Mouse (Mus musculus) limb, embryonic 14.5 days (tissue): Measurements from ENCODE around the gene Tmcc3. TPM values are rescaled to one million over a fixed set of nuclear protein-coding genes. Genes with fewer than 3 reads are reported as not detected.
A peak's percentile ranks its signal among the peaks of the same experiment; 100 is the strongest.

Experiments
- ATAC-seq: fragments of 200-750 bp; cut with Nextera tagmentation; 2 replicates; pipeline ENCODE4 v1.8.0; 2017; ENCODE audit warnings: low read depth, moderate number of reproducible peaks, moderate TSS enrichment; ENCODE audit not compliant: low FRiP score
- DNase-seq: peaks from one replicate; pipeline ENCODE4 v3.0.0-alpha.2; 2015; ENCODE audit warnings: low spot score
- H3K27ac ChIP-seq: fragments of 300-500 bp; sonication (generic); replicated peaks from 2 replicates; pipeline ENCODE4 v1.5.1; 2014; ENCODE audit warnings: low read depth, mild to moderate bottlenecking, low read length, moderate library complexity, mixed read lengths
- H3K27me3 ChIP-seq: fragments of 300-500 bp; sonication (generic); 2 replicates; pipeline ENCODE4 v1.6.1; 2014; ENCODE audit warnings: low read length, mixed read lengths; ENCODE audit not compliant: control insufficient read depth, insufficient read depth
- H3K36me3 ChIP-seq: fragments of 300-500 bp; sonication (generic); 2 replicates; pipeline ENCODE4 v1.6.1; 2014; ENCODE audit warnings: mild to moderate bottlenecking, low read length, moderate library complexity, mixed read lengths; ENCODE audit not compliant: control insufficient read depth, insufficient read depth
- H3K4me1 ChIP-seq: fragments of 300-500 bp; sonication (generic); 2 replicates; pipeline ENCODE4 v1.6.1; 2014; ENCODE audit warnings: antibody characterized with exemption, low read length, mixed read lengths; ENCODE audit not compliant: control insufficient read depth, insufficient read depth
- H3K4me2 ChIP-seq: fragments of 300-500 bp; sonication (generic); replicated peaks from 2 replicates; pipeline ENCODE4 v1.6.1; 2014; ENCODE audit warnings: low read depth, mild to moderate bottlenecking, low read length, moderate library complexity; ENCODE audit not compliant: severe bottlenecking
- H3K4me3 ChIP-seq: fragments of 300-500 bp; sonication (generic); replicated peaks from 2 replicates; pipeline ENCODE4 v1.5.1; 2014; ENCODE audit warnings: low read length
- H3K9ac ChIP-seq: fragments of 300-500 bp; sonication (generic); 2 replicates; pipeline ENCODE4 v1.6.1; 2014; ENCODE audit warnings: mild to moderate bottlenecking, low read depth, low read length, moderate library complexity; ENCODE audit not compliant: severe bottlenecking
- H3K9me3 ChIP-seq: fragments of 300-500 bp; sonication (generic); 2 replicates; pipeline ENCODE4 v1.6.1; 2016; ENCODE audit warnings: low read length; ENCODE audit not compliant: control insufficient read depth
- POLR2A ChIP-seq: fragments of 200-500 bp; IDR thresholded peaks from 2 replicates; pipeline ENCODE4 v1.8.0; 2012; ENCODE audit warnings: inconsistent platforms, mild to moderate bottlenecking, moderate library complexity, borderline replicate concordance; ENCODE audit not compliant: insufficient read depth, insufficient read length; ENCODE audit errors: extremely low read depth
- WGBS: fragments of 180-500 bp; shearing (Covaris S2); extraction: QIAGEN DNeasy Blood & Tissue Kit; methylation state at CpG from one replicate; pipeline ENCODE4 v1.1.7; 2014; 5-methylcytosine and 5-hydroxymethylcytosine counted together
- polyA plus RNA-seq, 2 experiments: library from polyadenylated mRNA; depleted of rRNA in 1 of 2; stranded (reverse) in 1 of 2; unstranded in 1 of 2; fragments of >200 nt; fragmentation: Nextera tagmentation in 1 of 2; extraction: Ambion mirVana in 1 of 2; gene quantifications; 2 replicates each; pipeline versions ENCODE4 v1.2.1 to v1.2.3; 2012 to 2014

The Tmcc3 gene
- polyA plus RNA-seq, 2 experiments: 10.5 to 18.2 TPM

GRCm38 (mm10) chr10:94575958-94576357, 264.2 kb downstream of the Tmcc3 start:
- ATAC-seq (no peak), DNase-seq (no peak)
- no peak overlapping the region for H3K9ac ChIP-seq
- no peaks in the 10 kb centered on the region for H3K9me3 ChIP-seq
- H3K27ac ChIP-seq: no peak overlapping the region
- H3K4me2 ChIP-seq: no peak overlapping the region
- H3K27me3 ChIP-seq: no peaks in the 10 kb centered on the region
- H3K4me3 ChIP-seq: no peak overlapping the region
- H3K4me1 ChIP-seq: peaks cover 7% of the 10 kb centered on the region; the same call in 1 of the 2 replicates
- WGBS: 39% methylated on average over 8 of the region's 8 CpGs
- H3K36me3 ChIP-seq: peaks cover 5% of the 10 kb centered on the region; the same call in 1 of the 2 replicates
- no peak for TF ChIP-seq POLR2A

GRCm38 (mm10) chr10:94578870-94579269, 267.1 kb downstream of the Tmcc3 start:
- TF ChIP-seq POLR2A: no peak
- no peak overlapping the region for H3K4me3 ChIP-seq
- H3K4me2 ChIP-seq: no peak overlapping the region
- ATAC-seq (no peak), DNase-seq (no peak)
- no peaks in the 10 kb centered on the region for H3K9me3 ChIP-seq
- H3K36me3 ChIP-seq: peaks cover 5% of the 10 kb centered on the region; the same call in 1 of the 2 replicates
- H3K27ac ChIP-seq: no peak overlapping the region
- H3K9ac ChIP-seq: no peak overlapping the region
- no peaks in the 10 kb centered on the region for H3K27me3 ChIP-seq
- peaks cover 7% of the 10 kb centered on the region; the same call in 1 of the 2 replicates for H3K4me1 ChIP-seq
- WGBS: 94% methylated on average over 15 of the region's 15 CpGs

- H3K36me3 ChIP-seq: peaks cover 5% of the 10 kb centered on the region; the same call in 1 of the 2 replicates
- no peak for TF ChIP-seq POLR2A
- no peaks in the 10 kb centered on the region for H3K27me3 ChIP-seq
- DNase-seq (no peak), ATAC-seq (no peak)
- no peak overlapping the region for H3K9ac ChIP-seq
- H3K4me3 ChIP-seq: no peak overlapping the region
- no peak overlapping the region for H3K4me2 ChIP-seq
- H3K27ac ChIP-seq: no peak overlapping the region
- H3K9me3 ChIP-seq: no peaks in the 10 kb centered on the region
- 89% methylated on average over 3 of the region's 3 CpGs for WGBS
- peaks cover 3% of the 10 kb centered on the region; the same call in 1 of the 2 replicates for H3K4me1 ChIP-seq
Observed at GRCm38 (mm10) chr10:94581384-94581783, 269.6 kb downstream of the Tmcc3 start.

GRCm38 (mm10) chr10:94583714-94584113, 272.0 kb downstream of the Tmcc3 start:
- 73% methylated on average over 4 of the region's 4 CpGs for WGBS
- Histone ChIP-seq H3K36me3 (peaks cover 4% of the 10 kb centered on the region), H3K9me3 (no peaks in the 10 kb centered on the region), H3K27me3 (no peaks in the 10 kb centered on the region), H3K4me3 (no peak overlapping the region), H3K9ac (no peak overlapping the region), H3K4me1 (peaks cover 3% of the 10 kb centered on the region; the same call in 1 of the 2 replicates), H3K4me2 (no peak overlapping the region), H3K27ac (no peak overlapping the region)
- DNase-seq (no peak), ATAC-seq (no peak)
- TF ChIP-seq POLR2A: no peak

GRCm38 (mm10) chr10:94584851-94585359, 273.2 kb downstream of the Tmcc3 start:
- H3K27ac ChIP-seq: no peak overlapping the region
- H3K4me1 ChIP-seq: peaks cover 3% of the 10 kb centered on the region; the same call in 1 of the 2 replicates
- H3K4me3 ChIP-seq: no peak overlapping the region
- no peak overlapping the region for H3K4me2 ChIP-seq
- ATAC-seq (no peak; the same call in 1 of the 2 replicates), DNase-seq (peak; percentile 38)
- no peaks in the 10 kb centered on the region for H3K27me3 ChIP-seq
- WGBS: 70% methylated on average over 17 of the region's 17 CpGs
- no peak for TF ChIP-seq POLR2A
- no peaks in the 10 kb centered on the region for H3K9me3 ChIP-seq
- no peaks in the 10 kb centered on the region; the same call in none of the 2 replicates for H3K36me3 ChIP-seq
- no peak overlapping the region for H3K9ac ChIP-seq

- ATAC-seq (no peak), DNase-seq (no peak)
- Histone ChIP-seq H3K27ac (no peak overlapping the region), H3K9me3 (no peaks in the 10 kb centered on the region), H3K27me3 (no peaks in the 10 kb centered on the region), H3K9ac (no peak overlapping the region), H3K4me2 (no peak overlapping the region), H3K4me3 (no peak overlapping the region), H3K4me1 (peaks cover 3% of the 10 kb centered on the region; the same call in 1 of the 2 replicates), H3K36me3 (no peaks in the 10 kb centered on the region; the same call in none of the 2 replicates)
- TF ChIP-seq POLR2A: no peak
- 39% methylated on average over 8 of the region's 8 CpGs for WGBS
Observed at GRCm38 (mm10) chr10:94585819-94586218, 274.1 kb downstream of the Tmcc3 start.
